Mouse (Mus musculus): ENCODE measurements around the gene Rnf167.

Gene Rnf167

DNA sequence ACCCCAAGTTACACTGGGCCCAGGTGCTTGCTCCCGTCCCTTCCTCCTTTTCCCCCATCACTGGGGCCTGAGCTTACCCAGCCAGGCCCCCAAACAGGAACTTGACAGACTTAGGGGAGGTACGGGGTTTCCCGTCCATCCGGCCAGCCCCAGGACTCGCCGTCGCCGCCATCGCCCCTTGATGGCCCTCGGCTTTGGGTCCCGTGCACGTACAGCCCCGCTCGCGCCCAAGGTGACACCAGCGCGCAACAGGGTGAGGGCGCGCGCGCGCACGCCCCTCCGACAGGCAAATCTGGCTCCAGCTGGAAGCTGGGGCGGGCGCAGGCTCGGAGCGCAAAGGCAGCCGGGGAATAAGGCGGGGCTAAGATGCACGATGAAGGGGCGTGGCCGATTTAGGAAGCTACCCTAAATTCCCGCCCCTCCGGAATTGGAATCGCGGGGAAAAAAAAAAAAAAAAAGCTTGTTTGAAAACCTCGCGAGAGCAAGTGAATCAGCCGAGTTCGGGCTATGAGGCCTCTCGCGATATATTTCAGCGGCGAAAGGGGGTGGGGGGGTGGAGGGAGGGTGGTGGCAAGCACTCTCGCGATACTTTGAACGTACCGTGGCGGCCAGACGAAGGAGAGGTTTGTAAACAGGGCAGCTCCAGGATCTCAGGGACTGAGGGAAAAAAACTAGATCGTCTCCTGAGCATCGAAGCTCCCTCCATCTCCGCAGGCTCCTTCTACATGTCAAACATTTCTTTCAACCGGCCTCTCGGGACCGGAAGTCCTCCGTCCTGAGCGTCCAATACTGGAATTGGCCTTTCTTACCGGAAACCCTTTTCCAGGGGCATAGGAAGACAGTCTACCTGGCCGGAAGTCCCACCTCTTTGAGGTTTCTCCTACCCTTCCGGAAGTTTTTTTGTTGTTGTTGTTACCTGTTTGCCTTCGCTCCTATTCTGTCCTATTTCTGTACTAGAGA lies at the start of gene Rnf167, which contains the start of gene Slc25a11:
TSS of gene Rnf167 (plus strand) at position 545 of the 960 bp plus-strand sequence.
TSS of gene Slc25a11 (minus strand) at position 789 of the 960 bp plus-strand sequence.
- peak; percentile 94 to 97 for DNase-seq (ENCODE audit: low spot score in 2 of 2)

GRCm38 (mm10) chr11:70597301-70597700 lies 49.7 kb upstream of the Rnf167 start:
- no peak for DNase-seq (ENCODE audit: low spot score in 2 of 2)

DNA sequence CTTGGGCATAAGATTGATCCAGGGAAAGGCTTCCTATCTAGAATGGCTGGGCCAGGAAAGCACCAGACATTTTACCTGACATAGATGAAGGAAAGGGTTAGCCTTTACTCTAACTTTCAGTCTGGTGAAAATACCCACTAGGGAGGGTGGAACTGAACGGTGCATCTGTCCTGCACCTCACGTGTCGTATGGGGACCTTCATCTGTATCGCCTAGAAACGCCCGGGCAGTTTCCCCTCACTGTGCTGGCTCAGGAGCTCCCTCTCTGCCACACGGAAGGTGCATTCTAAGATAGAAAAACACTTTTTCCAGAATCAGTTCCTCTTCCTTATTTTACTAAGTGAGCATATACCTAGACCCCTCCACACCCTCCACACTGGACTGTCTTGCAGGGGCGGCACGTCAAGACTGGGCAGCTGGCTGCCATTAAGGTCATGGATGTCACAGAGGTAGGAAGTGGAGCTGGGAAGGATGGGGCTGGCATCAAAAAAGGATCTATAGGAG lies 48.5 kb upstream of the Rnf167 start:
- no peak for DNase-seq (ENCODE audit: low spot score in 2 of 2)

DNA sequence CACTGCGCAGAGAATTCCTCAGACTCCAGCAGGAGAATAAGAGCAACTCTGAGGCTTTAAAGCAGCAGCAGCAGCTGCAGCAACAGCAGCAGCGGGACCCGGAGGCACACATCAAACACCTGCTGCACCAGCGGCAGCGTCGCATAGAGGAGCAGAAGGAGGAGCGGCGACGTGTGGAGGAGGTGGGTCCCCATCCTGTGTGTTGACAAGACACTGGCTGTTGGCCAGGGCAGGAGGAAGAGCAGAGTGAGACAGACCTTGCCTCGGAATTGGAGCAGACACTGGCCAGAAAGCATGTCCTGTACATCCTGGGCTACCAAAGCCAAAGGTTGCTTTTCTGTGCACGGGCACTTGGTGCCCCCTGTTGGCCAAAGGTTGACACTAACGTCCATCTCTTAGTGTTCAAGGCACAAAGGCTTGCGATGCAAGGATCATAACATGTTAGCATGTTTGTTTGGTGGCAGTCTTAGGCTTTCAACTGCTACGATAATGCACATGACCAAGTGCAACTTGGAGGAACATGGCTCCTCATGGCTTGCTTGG lies 41.9 kb upstream of the Rnf167 start:
- DNase-seq (ENCODE audit: low spot score in 2 of 2): peak; percentile 43 to 84

GRCm38 (mm10) chr11:70606717-70607116 lies 40.3 kb upstream of the Rnf167 start:
- DNase-seq (ENCODE audit: low spot score in 2 of 2): no peak

DNA sequence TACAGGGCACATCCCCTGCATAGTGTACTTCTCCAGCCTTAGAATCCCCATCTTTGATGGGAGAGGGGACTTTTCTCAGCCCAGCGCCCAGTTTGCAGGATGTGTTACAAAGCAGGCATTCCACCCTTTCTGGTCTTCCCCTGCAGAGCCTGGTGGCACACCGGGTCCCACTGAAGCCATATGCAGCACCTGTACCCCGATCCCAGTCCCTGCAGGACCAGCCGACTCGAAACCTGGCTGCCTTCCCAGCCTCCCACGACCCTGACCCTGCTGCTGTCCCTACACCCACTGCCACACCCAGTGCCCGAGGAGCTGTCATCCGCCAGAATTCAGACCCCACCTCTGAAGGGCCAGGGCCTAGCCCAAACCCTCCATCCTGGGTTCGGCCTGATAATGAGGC lies 39.4 kb upstream of the Rnf167 start:
- DNase-seq (ENCODE audit: low spot score in 2 of 2): no peak

DNA sequence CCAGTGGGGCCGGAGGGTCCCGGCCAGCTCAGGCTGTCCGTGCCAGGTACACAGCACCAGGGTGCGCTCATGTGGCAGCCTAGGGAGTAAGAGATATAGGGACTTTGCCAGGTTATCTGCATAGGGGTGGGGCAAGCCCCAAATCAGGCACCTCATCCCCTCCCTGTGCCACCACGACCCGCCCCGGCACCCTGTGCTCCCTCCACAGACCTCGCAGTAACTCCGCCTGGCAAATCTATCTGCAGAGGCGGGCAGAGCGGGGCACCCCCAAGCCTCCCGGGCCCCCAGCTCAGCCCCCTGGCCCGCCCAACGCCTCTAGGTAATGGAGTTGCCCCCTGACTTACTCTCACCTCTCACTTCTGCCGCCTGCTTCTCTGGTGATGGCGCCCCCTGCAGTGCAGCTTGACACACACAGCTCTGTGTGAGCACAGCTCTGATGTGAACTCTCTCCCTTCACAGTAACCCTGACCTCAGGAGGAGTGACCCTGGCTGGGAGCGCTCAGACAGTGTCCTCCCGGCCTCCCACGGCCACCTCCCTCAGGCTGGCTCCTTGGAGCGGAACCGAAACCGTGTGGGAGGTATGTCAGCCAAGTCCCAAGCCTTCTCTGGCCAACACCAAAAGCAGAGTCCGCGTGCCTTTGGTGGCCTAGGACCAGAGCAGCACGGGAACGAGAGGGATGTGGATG lies 38.5 kb upstream of the Rnf167 start:
- DNase-seq (ENCODE audit: low spot score in 2 of 2): no peak

GRCm38 (mm10) chr11:70610752-70611151 lies 36.3 kb upstream of the Rnf167 start:
- no peak for DNase-seq (ENCODE audit: low spot score in 2 of 2)

GRCm38 (mm10) chr11:70612505-70612904 lies 34.5 kb upstream of the Rnf167 start:
- no peak for DNase-seq (ENCODE audit: low spot score in 2 of 2)

- DNase-seq (ENCODE audit: low spot score in 2 of 2): peak in 1 of 2 experiments; percentile 32
Measured at GRCm38 (mm10) chr11:70615074-70615473, 32.0 kb upstream of the Rnf167 start.

- DNase-seq (ENCODE audit: low spot score in 2 of 2): no peak
Measured at GRCm38 (mm10) chr11:70615516-70616093, 31.4 kb upstream of the Rnf167 start, which contains the start of gene 4930544D05Rik. 4930544D05Rik (plus strand) TSS chr11:70615848.

- DNase-seq (ENCODE audit: low spot score in 2 of 2): no peak
Measured at GRCm38 (mm10) chr11:70619101-70619500, 27.9 kb upstream of the Rnf167 start, which contains the start of gene Chrne. Chrne (minus strand) TSS chr11:70619216.

DNA sequence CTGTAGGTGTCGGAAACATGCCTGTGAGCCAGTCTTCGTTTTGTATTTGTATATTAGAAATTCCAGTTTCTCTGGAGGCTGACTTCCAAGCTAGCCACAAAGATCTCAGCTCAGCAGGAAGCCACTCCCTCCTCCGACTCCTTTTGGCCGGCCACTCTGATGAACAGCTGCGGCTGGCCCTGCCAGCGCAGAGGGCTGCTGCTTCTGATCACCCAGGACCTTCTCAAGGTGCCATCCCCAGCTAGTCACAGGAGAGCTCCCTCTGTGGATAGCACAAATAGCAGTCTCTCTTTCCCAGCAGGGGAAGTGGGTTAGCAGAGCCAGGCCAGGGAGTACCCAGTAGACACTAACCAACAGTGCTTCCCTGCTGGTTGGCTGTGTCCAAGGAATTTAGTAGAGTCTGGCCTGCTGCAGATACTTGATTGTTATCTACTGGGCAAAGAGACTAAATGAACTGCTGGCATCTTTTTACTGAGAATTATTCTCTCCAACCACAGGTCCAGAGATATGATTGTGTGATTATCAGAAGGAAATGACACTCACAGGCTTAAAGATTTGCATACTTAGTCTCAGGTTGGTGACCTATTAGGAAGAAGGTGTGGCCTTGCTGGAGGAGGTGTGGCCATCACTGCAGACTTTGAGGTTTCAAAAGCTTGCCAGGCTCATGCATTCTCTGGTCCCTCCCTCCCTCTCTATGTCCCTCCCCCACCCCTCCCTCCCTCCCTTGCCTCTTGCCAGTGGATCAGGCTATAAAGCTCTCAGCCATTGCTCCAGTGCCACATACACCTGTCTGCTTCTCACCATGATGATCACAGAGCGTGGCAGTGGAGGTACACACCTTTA lies 24.8 kb upstream of the Rnf167 start:
- no peak for DNase-seq (ENCODE audit: low spot score in 2 of 2)

- DNase-seq (ENCODE audit: low spot score in 2 of 2): no peak
Measured at GRCm38 (mm10) chr11:70623053-70623742, 23.8 kb upstream of the Rnf167 start.

GRCm38 (mm10) chr11:70625473-70625872 lies 21.6 kb upstream of the Rnf167 start:
- DNase-seq (ENCODE audit: low spot score in 2 of 2): no peak

- DNase-seq (ENCODE audit: low spot score in 2 of 2): no peak
Measured at GRCm38 (mm10) chr11:70626877-70627276, 20.2 kb upstream of the Rnf167 start.

DNA sequence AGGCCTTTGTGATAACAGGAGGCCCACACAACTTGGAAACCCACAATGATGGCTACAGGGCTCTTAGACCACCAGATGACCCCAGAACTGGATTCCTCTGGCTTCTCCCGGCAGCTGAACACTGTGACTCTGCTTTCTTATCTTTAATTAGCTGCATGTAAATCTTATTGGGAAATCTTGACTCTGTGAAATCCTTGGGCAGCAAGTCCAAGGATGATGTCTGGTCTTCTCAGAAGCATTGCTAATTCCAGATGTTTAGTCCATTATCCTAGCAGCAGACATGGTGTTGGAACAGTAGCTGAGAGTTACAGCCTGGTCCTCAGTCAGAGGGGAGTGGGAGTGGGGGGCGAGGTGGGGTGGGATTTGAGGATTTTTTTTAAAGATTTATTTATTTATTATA lies 18.6 kb upstream of the Rnf167 start:
- no peak for DNase-seq (ENCODE audit: low spot score in 2 of 2)

DNA sequence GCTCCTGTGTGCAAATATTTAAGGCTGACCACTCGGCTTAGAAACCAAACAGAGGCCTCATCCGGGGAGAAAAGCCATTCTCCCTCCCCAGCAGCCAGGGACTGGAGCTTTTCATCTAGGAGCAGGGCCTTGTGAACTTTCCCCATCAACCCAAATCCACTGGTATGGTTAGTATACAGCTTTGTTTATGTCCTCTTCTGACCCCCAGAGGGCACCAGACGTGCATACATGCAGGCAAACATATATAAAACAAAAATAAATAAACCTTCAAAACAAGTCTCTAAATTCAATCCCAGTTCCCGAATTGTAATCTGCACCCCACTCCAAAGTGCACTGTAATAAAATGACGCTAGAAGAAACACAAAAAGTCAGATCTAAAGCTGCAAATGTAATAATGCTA lies 17.5 kb upstream of the Rnf167 start:
- no peak for DNase-seq (ENCODE audit: low spot score in 2 of 2)

GRCm38 (mm10) chr11:70630129-70630528 lies 16.9 kb upstream of the Rnf167 start:
- no peak for DNase-seq (ENCODE audit: low spot score in 2 of 2)

- DNase-seq (ENCODE audit: low spot score in 2 of 2): no peak
Measured at GRCm38 (mm10) chr11:70635601-70636000, 11.4 kb upstream of the Rnf167 start.

All from left cerebral cortex, adult 9 months (tissue).